Mouse (Mus musculus) liver, embryonic 14.5 days (tissue): ENCODE data around the gene Rtl8a.
"Not testable (repeated sequence)": the region's sequence is repeated elsewhere in the genome, so short reads cannot be mapped to it uniquely, and the experiment has no call there.

Source experiments
- CTCF ChIP-seq: IDR thresholded peaks from 2 replicates; pipeline ENCODE4 v1.5.1; 2016; ENCODE audit warnings: antibody characterized with exemption, low read depth, control low read depth
- EP300 ChIP-seq: IDR thresholded peaks from 2 replicates; pipeline ENCODE4 v1.6.1; 2016; ENCODE audit warnings: antibody characterized with exemption, low read depth

DNA sequence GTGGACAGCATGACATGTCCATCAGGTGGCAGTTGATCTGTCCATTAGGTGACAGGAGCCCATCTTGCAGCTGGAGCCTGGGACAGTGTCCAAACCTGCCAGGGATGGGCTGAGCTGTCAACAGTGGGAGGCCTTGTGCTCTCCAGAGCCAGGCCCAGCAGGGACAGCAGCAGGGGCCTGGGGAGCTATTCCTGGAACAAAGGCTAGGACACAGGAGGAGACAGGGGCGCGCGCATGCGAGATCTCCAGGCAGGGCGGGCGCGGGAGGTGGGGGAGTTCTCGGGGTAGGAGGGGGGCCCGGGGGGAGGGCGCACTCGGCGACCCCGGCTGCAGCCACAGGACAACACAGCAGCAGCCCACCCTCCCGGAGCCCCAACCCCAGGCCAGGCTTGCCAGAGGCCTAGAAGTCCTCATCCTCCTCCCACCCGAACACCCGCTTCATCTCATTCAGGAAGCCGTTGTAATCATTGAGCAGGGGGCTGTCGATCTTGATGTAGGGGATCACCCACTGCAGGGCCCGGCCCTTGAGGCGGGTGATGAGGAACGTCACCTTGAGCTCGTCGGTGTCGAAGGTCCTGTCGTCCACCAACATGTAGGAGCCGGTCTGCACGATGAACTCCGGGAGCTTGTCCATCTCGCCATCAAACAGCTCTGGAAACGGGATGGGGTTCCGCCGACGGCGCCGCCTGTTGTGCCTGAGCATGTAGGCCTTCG is 26.2 kb upstream of the Rtl8a start:
- not testable (repeated sequence) for TF ChIP-seq CTCF, EP300
